Mouse (Mus musculus): ENCODE data around the gene Inppl1. TPM values are rescaled to one million over a fixed set of nuclear protein-coding genes. Genes with fewer than 3 reads are reported as not detected.

The Inppl1 gene
- total RNA-seq, 2 experiments from 2014 or later: 19.2 to 22.3 TPM

DNA sequence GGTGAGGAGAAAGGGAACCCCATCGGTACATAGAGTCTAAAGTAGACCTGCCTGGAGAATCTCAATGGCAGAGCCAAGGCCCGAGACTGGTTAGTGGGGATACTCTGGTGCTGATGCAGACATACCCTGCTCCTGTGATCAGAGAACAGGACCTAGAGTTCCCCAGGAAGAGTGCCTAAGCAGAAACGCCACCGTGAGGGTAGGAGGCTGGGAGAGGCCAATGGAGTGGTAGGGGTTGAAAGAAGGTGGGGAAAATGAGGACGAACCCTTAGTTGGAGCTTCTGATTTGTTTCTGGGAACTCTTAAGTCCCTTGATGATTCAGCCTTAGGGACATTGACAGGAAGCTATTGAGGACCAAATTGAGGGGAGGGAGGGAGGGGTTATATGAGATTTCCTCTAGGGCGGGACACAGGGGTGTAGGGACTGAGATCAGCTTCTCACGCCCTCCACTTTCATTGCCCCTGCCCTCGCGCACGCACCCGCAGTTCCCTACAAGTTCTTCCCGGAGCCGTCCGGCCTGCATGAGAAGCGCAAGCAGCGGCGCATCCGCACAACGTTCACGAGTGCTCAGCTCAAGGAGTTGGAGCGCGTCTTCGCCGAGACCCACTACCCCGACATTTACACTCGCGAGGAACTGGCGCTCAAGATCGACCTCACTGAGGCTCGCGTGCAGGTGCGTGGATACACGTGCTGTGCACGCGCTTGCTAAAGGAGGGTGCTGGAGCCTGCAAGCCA is 17.6 kb downstream of the Inppl1 start:
- intact Hi-C loops (cut with DNase I): no loop called here
- peak in 1 of 2 experiments; percentile 36 for DNase-seq (ENCODE audit: extremely low spot score in 1 of 2, low spot score in 2 of 2)

DNA sequence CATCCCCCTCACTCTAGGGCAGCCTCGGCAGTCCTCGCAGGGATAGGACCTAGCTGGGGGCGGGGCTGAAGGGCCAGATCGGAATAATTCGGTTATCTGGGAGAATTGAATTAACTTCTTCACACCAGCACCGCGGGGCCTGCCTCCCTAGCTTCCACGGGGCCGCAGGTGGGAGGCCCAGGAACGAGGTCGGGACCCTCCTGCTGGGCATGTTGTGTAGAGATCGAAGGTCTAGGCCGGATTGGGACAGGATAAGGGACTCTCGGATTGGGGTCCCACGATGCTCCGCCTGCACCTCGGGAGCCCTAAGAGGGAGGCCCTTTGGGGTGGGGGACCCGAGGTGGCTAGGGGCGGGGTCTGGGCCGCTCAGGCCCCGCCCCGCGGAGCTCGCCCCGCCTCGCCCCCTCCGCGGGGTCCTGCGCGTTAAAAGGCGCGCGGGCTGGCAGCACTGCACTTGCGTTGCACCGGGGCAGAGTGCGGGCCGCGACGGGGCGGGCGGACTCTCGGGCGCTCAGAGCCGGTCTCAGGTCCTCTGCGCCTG is 20.1 kb downstream of the Inppl1 start, which contains the start of gene Phox2a:
Gene Phox2a (plus strand): TSS at position 453 of the 541 bp plus-strand sequence.
- intact Hi-C loops (cut with DNase I): no loop called here

DNA sequence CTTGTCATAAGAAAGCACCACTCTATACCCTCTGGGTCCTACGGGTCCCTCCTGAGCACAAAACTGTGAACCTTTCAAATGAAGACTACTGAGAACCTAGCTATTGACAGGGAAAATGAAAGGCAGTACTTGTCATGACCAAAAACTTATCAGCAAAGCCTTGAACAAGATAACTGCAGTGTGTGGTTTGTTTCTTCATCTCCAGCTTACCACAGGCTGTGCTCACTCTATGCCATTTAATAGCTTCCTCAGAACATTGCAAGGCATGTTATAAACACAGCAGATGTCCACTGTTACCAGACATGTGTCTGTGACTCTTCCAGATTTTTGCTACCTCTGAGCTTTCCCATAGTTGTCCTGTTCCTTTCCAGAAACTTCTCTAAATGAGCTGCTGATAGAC is 61.0 kb downstream of the Inppl1 start:
- intact Hi-C loops (cut with DNase I): no loop called here
- DNase-seq (ENCODE audit: extremely low spot score in 1 of 2, low spot score in 2 of 2): no peak

More for the DNA sequence above, 20.1 kb downstream of the Inppl1 start, which contains the start of gene Phox2a:
- DNase-seq (ENCODE audit: extremely low spot score in 1 of 2, low spot score in 2 of 2): no peak

DNA sequence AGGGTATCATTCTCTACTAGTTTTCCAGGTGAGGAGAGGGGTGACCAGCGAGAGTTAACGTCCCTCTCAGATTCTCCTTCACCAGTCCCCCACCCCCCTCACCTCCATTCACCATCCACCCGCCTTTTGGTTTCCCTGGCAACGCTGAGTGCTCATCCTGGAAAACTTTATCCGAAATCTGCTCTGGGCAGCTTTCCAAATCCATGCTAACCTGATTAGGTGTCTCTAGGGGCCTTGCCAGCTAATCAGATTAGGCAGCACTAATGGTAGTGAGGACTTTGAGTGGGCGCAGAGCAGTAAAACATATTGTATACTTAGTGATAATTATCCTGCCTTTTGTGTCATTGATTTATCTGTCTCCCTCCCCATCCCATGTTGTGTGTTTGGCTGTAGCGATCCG is 65.3 kb downstream of the Inppl1 start:
- intact Hi-C loops (cut with DNase I): no loop called here
- peak; percentile 22 to 37 for DNase-seq (ENCODE audit: extremely low spot score in 1 of 2, low spot score in 2 of 2)

Small RNAs within 50 kb of the gene (microRNA-seq; reads per million reads assigned to microRNA genes)
- not detected for gene Gm22655

Other genes with a start within 250 kb of the Inppl1 start
- gene Clpb, start 174.6 kb downstream of the Inppl1 start, total RNA-seq (2021): 10 to 100 TPM; 43.9 to 44.9 TPM
- gene Phox2a, start 19.9 kb downstream of the Inppl1 start, total RNA-seq (2021): not detected
- under 1 TPM in 1 of 2 experiments, not detected in 1; 0.59 TPM for gene Folr2, start 19.0 kb upstream of the Inppl1 start, total RNA-seq (2021)
- 10 to 100 TPM; 31.4 to 36.2 TPM for gene Anapc15, start 25.5 kb upstream of the Inppl1 start, total RNA-seq (2021)
- gene Folr1, start 32.6 kb upstream of the Inppl1 start, total RNA-seq (2021): under 1 TPM in 1 of 2 experiments, not detected in 1; 0.90 TPM
- 10 to 100 TPM; 95.6 to 98.2 TPM for gene Lamtor1, start 67.7 kb upstream of the Inppl1 start, total RNA-seq (2021)
- not detected for gene Tomt, start 68.1 kb upstream of the Inppl1 start, total RNA-seq (2021)
- gene Lrrc51, start 95.7 kb upstream of the Inppl1 start, total RNA-seq (2021): 1 to 10 TPM; 2.8 to 4.0 TPM
- 10 to 100 TPM; 60.5 to 60.9 TPM for gene Numa1, start 95.9 kb upstream of the Inppl1 start, total RNA-seq (2021)
- gene Il18bp, start 180.5 kb upstream of the Inppl1 start, total RNA-seq (2021): 10 to 100 TPM in 1 of 2 experiments, 1 to 10 TPM in 1; 8.6 to 10.1 TPM
- gene Rnf121, start 227.2 kb upstream of the Inppl1 start, total RNA-seq (2021): 10 to 100 TPM; 39.1 to 44.4 TPM
- gene Xndc1, start 227.3 kb upstream of the Inppl1 start, total RNA-seq (2021): 10 to 100 TPM; 24.6 to 25.0 TPM
- gene Xntrpc, start 227.5 kb upstream of the Inppl1 start, total RNA-seq (2021): 1 to 10 TPM; 1.1 to 1.8 TPM
- gene Trpc2, start 244.9 kb upstream of the Inppl1 start, total RNA-seq (2021): under 1 TPM in 1 of 2 experiments, not detected in 1; 0.73 TPM